Mouse (Mus musculus) liver, embryonic 14.5 days (tissue): Measurements from ENCODE around the gene Ms4a5.

Experiments used
- CTCF ChIP-seq: IDR thresholded peaks from 2 replicates; pipeline ENCODE4 v1.5.1; 2016; ENCODE audit warnings: antibody characterized with exemption, low read depth, control low read depth
- EP300 ChIP-seq: IDR thresholded peaks from 2 replicates; pipeline ENCODE4 v1.6.1; 2016; ENCODE audit warnings: antibody characterized with exemption, low read depth

- no peak for TF ChIP-seq EP300
- TF ChIP-seq CTCF, result no peak
Measured at GRCm38 (mm10) chr19:11276431-11276830, 7.2 kb downstream of the Ms4a5 start.
